Mouse (Mus musculus) cerebellum, adult 11-12 months (tissue): Measurements from ENCODE around the gene Astn2.

Experiments
- DNase-seq: peaks from one replicate; pipeline ENCODE4 v3.0.0; 2022

Astn2 gene

DNA sequence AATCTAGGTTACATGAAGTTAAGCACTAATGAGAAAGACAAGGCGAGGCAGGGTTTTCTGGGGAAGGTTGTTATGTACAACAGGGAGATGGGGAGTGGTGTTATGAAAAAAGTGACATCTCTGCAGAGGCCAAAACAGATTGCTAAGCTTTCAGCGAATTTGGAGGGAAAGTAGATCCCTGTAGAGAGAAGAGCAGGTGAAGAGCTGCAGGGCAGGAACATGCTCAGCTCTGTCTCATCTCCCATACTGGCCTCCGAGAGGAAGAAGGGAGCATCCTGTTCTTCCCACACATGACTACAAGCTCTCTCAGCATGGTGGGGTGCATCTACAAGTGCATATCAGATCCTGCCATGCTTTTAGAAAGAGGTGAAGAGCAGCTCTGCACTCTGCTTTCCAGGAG lies 245.7 kb downstream of the Astn2 start:
- DNase-seq, result peak; percentile 31

DNA sequence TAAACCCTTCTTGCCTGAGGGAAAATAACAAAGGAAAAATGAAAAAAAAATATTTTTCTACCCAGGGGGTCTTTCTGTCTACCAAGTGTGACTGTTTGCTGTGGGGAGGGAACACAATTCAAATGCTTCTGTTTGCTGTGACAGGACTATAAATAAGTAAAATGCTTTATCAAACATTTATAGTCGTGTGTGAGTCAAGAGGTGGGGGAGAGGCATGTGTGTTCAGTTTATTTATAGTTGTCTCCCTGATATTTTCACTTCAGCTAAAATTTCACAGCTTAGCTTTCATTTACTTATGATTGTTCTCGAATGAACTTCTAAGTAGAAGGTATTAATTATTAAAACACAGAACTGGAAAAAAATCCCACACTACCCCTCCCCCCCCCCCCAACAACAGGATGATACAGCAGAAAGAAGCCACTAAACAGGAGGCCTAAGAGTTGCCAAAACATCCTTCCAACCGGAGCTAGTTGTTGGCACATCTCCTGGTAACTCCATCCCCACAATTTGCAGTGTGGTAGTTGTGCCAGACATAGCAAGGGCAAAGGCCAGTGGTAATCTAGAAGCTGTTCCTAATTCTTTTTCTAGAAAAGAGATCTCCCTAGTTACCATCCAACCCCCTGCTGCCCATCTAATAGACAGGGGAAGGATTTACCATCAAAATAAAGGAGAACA lies 246.8 kb downstream of the Astn2 start:
- DNase-seq, result peak; percentile 45

DNA sequence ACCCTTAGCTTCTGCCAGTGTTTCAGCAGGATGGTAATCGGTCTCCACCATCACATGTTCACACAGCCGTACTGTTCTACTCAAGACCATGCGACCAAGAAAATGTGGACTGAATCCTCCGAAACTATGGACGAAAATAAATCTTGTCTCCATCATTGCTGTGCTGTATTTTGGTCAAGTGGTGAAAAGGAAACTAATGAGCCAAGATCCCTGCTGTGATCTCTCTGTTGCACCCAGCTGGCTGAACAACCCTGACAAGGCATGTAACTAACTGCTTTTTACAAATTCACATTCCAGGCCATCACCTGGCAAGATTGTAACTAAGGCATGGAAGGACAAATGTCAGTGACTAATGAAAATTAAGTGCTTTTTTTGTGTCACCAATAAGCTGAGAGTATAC lies 257.9 kb downstream of the Astn2 start:
- DNase-seq, result peak; percentile 58

DNA sequence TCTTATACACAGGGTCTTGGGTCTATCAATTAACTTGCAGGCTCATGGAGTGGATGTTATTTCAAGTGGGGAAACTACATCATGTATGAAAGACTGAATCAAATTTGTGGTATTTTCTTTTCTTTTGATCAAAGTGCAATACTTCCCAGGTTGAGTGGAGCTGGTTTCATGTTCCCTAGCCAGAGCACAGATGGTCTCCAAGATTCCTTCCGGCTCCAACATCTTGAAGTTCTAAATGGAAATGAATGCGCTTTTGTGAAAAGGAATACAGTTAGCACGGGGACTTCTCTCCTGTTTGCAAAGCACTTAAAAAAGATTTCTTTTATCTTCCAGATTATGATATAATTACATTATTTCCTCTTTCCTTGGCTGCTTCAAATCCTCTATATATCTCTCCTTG lies 278.2 kb downstream of the Astn2 start:
- DNase-seq, result no peak

DNA sequence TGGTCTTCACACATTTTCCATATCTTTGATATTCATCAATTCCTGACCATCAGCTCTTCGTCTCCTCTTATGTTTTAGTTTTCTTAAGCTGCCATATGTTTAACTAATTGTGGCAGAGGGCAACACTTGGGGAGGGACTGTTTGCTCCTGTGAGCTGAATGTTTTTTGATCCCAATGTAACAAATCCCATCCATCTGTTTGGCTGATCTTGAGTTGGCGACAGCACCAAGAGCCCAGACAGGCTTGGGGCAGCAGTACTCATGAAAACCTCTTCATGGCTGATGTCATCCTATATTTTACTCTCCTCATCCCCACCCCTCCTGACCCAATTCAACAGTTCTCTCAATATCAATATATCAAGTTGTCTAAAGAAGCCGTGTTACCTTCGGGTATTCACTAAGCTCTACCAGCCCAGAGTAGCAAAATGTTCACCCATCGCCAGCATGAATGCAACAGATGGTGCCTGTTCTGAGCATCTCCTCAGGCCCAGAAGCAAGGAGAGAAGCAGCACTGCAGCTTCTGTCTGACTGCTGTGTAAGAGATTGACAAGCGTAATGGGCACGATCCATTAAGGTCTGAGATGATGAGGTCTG lies 281.5 kb downstream of the Astn2 start:
- peak; percentile 48 for DNase-seq

DNA sequence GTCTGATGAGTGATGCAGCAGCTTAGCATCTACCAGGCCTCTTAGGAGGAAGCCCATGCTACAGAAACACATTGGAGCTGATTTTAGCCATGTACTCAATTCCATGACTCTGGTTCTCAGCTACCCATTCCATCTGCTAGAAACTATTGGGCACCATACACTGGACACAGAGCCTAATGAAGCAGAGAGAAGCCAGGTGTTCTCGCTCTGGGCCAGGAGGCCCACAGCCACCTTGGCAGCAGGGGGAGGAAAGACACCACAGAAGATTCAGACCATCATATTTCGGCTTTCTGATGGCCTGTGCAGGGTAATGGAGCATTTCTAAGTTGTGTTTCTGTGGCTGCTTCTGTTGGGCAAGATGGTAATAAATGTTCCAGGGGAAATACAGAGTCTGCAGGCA lies 290.2 kb downstream of the Astn2 start:
- peak; percentile 87 for DNase-seq

DNA sequence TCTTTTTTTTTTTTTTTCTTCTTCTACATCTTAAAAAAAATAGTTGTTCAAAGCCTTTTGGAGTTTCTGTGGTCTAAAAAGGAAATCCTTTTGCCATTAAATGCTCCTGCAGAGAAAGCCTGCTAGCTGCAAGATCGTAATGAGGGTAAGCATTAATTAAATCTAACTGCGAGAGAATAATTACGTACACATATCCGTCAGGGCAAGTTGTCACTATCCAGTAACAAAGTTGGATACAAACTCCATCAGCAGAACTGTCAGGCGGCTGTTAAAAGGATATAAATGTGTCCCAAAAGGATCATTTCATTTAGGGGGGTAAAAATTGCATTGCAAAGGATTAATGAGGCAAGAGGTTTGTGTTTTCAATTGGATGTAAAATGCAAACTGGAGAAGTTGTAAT lies 302.4 kb downstream of the Astn2 start:
- no peak for DNase-seq

DNA sequence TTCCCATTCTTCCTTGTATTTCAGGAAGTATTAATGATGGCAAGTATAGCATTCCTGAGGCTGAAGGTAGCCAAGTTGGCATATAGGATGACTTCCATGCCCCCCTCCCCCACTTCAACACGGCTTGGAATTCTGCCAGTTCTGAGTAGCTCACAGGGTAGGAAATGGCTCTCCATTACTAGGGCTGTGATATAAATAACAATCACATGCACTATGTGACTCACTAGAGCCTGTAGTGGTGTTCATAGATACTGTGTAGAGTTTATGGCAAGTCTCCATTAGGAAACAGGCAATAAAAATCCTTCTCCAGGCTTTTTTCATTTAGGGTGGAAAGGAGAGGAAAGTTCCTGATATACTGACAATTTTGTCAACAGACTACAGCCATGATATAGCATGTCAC lies 306.8 kb downstream of the Astn2 start:
- no peak for DNase-seq

DNA sequence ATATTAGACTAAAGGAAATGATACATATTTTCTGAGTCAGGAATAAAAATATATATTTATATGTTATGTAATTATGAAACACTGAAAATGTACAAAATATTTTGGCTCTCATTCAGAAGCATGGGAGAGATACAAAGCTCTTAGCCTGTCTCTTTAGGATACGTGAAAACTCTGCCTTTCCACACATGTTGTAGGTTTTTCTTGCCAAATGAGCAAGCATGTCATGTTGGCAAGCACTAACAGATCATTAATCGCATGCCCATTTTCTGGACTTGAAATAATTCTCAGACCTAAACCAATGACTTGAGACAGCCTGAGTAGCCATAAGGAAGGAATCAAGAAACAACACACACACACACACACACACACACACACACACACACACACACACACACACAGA lies 308.3 kb downstream of the Astn2 start:
- no peak for DNase-seq

DNA sequence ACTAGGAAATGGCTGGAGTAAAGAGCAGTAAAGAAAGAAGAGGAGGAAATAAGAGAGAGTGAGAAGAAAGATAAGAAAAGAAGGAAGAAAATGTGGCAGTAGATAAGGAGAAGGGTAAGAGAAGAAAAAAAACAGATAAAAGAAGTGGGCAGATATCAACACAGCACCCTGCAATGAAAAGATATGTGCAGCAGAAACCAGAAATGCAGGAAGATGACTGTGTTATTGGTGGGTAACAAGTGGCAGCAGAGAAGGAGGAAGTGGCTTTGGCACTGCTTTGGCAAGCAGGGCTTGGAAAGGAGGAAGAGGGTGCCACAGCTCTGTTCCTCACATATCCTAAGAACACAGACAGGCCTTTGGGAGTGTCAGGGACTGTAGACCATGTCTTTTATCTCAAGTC lies 347.2 kb downstream of the Astn2 start:
- no peak for DNase-seq

DNA sequence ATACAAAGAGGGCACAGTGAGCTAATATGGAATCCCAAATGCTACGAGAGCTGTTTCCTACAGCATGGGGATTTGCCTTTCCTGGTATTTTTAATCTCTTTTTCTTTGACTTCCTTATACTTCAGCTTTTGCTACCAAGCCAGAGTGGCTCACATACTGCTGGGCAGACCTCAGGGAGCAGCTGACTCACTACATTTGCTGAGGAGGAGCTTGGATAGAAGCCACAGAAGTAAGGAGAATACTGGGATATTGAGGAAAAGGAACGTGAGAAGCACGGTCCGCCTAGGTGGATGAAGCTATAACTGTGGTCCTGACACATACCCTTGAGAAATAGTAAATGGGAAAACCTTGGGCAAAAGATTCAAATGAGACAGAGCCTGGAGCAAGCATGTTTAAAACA lies 348.7 kb downstream of the Astn2 start:
- peak; percentile 41 for DNase-seq

DNA sequence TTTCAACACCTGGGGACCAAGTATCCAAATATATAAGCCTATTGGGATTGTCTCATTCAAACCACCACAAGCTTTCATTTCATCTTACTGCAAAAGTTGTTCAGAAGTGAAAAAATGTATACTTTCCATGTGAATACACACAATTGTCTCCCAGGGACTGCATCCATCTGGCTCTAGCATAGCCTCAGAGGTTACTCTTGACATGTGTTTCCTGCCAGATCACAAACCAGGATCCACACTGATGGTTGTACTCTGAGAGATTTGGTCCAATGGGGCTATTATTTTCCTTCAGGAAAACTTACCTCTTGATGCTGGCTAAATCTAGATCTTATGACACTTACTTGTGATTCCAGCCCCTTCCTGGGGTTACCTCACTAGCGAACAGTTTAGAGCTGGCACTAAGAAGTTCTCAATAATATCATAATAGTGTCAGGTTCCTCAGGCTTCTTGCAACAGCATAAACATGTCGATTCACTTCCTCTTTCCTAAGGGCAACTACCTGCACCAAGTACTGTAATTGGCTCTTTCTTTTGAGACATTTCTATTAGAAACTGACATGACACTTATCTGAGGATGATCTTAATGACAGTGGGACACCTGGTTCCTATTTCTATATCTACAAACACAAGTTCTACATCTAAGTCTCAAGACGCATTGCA lies 361.3 kb downstream of the Astn2 start:
- no peak for DNase-seq

DNA sequence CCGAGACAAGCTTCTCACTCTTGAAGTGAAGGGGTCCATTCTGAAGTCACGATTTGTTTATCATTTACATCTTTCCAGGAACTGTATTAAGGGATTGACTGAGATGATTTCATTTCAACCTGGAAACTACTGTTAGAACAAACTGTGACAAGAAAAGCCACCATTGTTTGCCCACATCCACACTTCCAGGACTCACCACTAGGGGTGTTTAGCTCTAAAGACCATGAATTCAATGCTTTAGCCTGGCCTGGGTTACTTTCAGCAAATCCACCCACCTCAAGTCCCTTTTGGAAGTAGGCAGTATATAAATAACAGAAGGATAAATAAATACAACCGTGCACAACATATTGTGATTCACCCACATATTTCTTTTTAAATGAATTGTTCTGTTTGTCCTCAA lies 370.6 kb downstream of the Astn2 start:
- no peak for DNase-seq

DNA sequence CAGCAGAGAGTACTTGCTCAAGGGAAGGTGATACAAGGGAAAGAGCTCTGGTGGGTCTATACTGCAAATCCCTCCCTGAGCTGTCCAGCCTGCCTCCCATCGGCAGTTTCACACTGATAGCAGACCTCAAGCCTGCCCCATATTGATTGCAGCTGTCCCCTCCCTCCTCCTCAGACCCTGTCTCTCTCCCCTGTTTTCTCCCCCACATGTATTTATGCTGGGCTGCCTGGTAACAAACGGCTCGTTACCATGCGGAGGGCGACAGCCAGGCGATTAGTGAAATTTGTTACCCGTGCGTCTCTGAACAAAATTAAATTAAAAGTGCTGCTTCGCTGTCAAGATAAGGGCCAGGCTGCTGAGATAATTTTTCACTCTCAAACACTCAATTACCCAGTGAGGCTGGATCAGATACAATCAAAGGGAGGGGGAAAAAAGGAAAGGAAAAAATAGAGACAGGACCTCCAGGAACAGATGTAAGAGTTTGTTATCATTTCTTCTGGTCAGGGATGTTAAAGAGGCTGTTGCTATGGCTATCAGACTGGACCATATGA lies 373.0 kb downstream of the Astn2 start:
- no peak for DNase-seq

DNA sequence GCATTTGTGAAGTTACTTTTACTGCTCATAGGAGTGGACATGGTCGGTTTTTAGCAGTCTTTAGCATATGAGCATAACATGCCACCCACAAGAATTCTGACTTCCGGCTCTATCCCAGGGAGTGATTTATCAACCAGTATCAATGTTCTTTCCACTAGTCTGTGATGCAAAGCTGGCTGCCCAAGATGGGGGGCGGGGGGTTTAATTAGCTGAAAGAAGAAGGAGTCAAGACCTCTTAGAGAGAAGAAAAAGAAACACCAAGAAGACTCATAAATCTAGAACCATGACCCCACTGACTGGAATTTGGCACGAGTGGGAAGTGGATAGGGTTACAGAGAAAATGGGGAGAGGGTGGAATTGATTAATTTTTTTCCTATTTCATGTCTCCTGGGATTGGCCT lies 374.5 kb downstream of the Astn2 start:
- no peak for DNase-seq

DNA sequence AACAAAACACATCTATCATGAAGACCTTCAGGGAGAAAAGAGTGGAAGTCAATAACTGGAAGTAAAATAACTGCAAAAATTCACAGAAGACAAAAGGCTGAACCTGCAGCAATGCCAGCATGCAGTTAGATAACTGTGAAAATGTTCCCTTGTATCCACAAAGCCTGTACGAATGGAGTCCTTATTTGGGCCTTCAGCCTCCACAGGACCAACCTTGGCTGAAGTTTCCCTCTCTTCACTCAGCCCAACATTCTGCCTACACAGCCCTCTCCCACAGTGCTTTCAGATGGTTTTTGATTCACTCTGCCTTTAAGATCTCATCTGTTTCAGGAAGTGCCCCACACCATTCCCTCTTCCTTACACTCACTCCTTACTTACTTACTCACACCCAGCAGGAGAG lies 376.5 kb downstream of the Astn2 start:
- no peak for DNase-seq

DNA sequence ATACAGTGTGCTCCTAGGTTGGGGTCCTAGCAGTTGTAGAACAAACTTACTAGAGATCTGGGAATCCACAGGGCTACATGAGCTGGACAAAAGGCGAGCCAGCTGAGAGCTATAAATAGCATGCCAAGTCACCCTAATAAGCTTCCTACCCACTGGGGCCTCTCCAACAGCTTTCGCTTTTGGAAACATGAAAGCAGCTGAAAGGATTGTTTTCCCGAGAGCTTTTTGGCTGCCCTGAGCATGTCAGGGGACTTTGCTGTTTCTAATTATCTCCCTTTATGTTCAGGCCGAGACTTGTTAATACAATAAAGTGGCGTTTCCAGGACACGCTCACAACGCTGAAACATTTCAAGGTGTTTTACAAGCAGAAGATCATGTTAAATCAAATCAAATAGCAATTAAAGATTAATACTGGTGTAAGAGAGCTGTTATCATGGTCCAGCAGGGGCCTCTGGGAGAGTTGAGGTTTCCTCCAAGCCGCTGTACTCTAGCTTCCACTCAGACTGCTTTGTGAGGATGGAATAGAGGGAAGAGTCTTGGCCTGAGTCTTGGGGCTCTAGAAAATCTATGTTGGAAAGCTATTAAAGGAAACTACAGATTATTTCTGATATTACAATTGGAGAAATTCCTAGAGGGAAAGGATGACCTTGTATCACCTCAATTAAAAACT lies 378.9 kb downstream of the Astn2 start:
- DNase-seq, result peak; percentile 53

DNA sequence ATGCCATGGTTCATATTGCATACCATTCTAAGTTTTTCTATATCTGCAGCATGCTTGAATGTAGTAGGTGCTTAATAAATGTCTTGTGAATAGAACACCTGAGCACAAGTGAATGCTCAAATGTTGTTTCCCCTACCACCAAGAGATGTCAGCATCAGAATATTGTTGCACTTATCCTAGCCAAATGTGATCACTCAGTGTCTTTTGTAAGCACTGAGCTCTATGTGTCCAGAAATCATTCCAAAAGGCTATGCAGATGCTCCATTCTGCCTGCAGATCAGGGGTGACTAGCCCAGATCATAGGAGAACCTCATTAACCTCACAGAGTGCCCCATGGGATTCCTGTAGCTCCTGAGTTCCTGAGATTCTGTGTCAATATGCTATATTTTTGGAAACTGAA lies 401.5 kb downstream of the Astn2 start:
- DNase-seq, result peak; percentile 9

DNA sequence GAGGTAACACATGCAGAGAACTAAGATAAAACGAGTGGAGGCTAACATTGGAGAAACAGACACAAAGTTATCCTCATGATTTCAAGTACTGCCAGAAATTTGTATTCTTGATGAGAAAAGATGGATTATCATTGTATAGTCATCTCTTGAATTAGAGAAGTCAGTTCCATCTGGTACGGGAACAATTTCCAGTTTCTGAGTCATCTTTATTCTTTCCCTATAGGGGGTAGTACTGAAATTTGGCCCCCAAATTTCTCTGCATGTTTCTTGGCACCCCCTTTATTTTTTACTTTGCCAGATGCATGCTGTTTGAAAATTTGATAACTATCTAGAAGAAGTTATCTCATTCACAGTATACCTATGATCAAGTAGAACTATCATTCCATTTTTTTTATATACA lies 420.8 kb downstream of the Astn2 start:
- no peak for DNase-seq

DNA sequence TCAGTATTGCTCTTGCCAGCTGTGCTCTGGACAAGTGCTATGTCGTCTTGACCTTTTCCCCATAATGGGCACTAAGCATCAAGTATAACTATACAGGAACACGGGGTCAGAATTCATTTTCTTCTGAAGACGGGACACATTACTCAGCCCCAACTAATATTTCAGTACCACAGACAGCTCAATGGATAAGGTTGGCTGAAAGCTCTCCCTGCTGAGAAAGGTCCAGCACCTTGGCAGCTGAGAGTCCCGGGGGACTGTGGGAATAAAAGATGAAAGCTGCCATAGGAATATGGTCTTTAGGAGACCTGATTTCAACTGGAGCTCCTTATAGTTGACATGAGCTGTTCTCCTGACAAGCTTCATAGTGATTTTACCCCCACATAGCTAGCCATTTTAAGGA lies 421.5 kb downstream of the Astn2 start:
- DNase-seq, result no peak

DNA sequence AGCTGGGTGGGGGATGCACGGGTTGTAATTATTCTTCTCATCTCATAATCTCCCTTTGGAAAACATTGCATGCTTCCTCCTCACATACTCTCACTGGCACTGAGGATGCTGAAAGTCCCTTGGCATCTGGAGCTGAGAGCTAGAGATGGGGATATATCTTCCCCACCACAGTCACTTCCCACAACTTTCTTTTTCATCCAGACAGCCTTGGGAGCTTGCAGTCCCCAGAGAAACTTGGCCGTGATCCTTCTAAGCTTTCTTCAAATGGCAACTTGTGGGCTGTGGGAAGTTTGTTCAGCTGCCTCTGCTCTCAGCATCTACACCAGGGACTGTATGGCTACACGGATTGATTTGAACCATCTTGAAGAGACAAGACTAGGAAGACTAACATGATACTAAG lies 428.2 kb downstream of the Astn2 start:
- DNase-seq, result no peak

DNA sequence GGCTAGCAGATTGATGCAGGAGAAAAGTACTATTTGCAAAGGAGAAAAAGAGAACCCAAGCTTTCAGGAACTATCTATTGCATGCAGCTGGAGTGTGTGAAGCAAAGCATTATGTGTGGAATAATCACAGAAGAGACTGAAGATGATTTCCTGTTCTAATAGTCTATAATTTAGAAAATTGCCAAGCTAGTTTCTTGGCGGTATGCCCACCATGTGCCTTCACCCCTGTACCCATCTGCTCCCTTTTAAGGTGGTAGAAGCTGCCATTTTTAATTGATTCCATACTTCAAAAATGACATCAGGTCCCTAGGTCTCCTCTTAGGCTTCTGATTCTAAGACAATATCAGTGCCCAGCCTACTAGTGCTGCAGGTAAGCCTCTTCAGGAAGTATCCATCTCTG lies 432.0 kb downstream of the Astn2 start:
- no peak for DNase-seq

DNA sequence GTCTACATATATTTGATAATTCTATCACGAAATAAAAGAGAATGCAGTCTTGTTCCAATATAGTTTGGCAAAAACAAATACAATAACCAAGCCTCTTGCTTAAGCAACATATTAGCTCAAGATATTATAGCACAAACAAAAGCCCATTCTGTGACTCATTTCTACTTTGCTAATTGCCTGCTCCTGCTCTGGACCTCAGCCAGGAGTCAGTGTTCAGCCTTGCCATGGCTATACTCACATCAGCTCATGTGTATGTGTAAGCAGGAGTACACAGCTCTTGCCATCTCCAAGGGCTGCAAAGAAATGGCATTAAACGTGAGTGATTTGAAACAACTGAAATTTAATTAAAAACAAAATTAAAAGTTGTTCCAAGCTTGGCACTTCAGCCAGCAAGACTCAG lies 435.1 kb downstream of the Astn2 start:
- DNase-seq, result peak; percentile 21

DNA sequence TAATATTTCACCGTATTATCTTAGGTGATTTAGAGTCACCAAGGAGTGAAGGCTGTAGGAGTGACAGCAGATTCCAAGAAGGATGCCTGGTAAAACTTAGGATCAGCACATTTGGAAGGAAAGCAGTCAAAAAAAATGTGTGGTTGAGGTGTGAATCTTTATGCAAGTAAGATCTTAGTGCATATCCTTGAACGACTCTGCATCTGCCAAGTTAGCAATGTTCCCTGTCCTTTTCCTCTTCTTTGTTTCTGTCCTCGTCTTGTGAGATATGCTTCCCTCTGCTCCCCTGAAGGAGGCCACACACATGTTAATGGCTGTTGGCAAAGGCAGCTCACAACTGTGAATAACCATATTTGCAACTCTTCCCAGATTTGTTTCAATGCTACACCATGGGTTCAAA lies 439.8 kb downstream of the Astn2 start:
- DNase-seq, result no peak
